Mouse (Mus musculus) testis, adult 2 months (tissue): Measurements from ENCODE around the gene Lgi4.

Experiments used
- CTCF ChIP-seq: fragments of 200-500 bp; IDR thresholded peaks from 2 replicates; pipeline ENCODE4 v1.5.1; 2012; ENCODE audit warnings: low read depth, mild to moderate bottlenecking, inconsistent platforms, low read length, moderate library complexity; ENCODE audit not compliant: control insufficient read depth, insufficient read depth, insufficient replicate concordance
- POLR2A ChIP-seq: fragments of 200-500 bp; IDR thresholded peaks from 2 replicates; pipeline ENCODE4 v1.6.1; 2012; ENCODE audit warnings: low read depth, mild to moderate bottlenecking, inconsistent platforms, low read length, moderate library complexity; ENCODE audit not compliant: control insufficient read depth

DNA sequence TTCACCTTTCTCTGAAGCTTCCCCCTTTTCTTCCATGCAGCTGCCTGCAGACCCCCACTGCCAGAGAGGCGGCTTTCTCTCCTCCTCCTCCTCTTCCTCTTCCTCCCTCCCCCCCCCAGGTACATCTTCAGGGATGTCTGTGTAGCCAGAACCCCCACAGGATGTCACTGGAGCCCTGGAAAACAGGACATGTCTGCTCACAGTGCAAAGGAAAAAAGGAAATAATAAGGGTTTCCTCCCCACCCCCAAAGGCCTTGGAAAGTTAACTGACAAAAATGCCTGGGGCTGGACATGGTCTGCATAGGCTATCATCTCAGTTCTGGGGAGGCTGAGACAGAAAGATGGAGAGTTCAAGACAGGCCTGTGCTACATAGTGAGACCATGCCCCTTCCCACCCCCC lies 22.0 kb downstream of the Lgi4 start:
- TF ChIP-seq POLR2A (no peak), CTCF (no peak)
